23 mouse cellular contexts compared by ENCODE assay signal in genomic region chr2:27713378-27713777, GRCm38 (mm10). TPM values are rescaled to one million over a fixed set of nuclear protein-coding genes. Genes with fewer than 3 reads are reported as not detected.
A peak's percentile ranks its signal among the peaks of the same experiment; 100 is the strongest.
DNase-seq lines count a peak whose midpoint lies in the region; ATAC-seq and TF ChIP-seq lines count a peak whose summit lies in the region.
"Had no signal": no experiment of that assay in that cellular context is flagged by ENCODE, and none has a peak within 500 bp of the region (broad histone marks: within the 10 kb centered on the region; RNA-seq: fewer than 3 reads in every experiment).

No protein-coding gene starts in this region.

- no peak for TF ChIP-seq EP300 in liver, postnatal 0 days (IDR thresholded peaks at IDR 0.05; ENCODE audit: low read depth)

- 70% methylated on average over 3 of the region's 3 CpGs for WGBS in heart, embryonic 11.5 days (ENCODE audit: insufficient replicate concordance)
- 89% methylated on average over 3 of the region's 3 CpGs for WGBS in intestine, embryonic 15.5 days
- 82% methylated on average over 3 of the region's 3 CpGs for WGBS in intestine, embryonic 16.5 days
- 78% methylated on average over 3 of the region's 3 CpGs for WGBS in liver, embryonic 11.5 days
- 76% methylated on average over 3 of the region's 3 CpGs for WGBS in liver, postnatal 0 days (ENCODE audit: insufficient replicate concordance)

- peaks cover 83% of the 10 kb centered on the region for H3K4me1 ChIP-seq in heart, embryonic 11.5 days (ENCODE audit: control insufficient read depth, insufficient read depth, low read length)
- H3K4me1 ChIP-seq in intestine, embryonic 15.5 days (replicated peaks), result peaks cover 79% of the 10 kb centered on the region
- peaks cover 82% of the 10 kb centered on the region for H3K4me1 ChIP-seq in intestine, embryonic 16.5 days (ENCODE audit: control insufficient read depth, insufficient read depth, low read length)
- H3K4me1 ChIP-seq in liver, embryonic 11.5 days (replicated peaks; ENCODE audit: control insufficient read depth, insufficient read depth, low read length), result peaks cover 81% of the 10 kb centered on the region
- H3K4me1 ChIP-seq in liver, postnatal 0 days (ENCODE audit: insufficient read depth), result peaks cover 80% of the 10 kb centered on the region

- no peaks in the 10 kb centered on the region for H3K36me3 ChIP-seq in heart, embryonic 11.5 days (ENCODE audit: control insufficient read depth, insufficient read depth, low read length)
- H3K36me3 ChIP-seq in intestine, embryonic 15.5 days, result no peaks in the 10 kb centered on the region
- no peaks in the 10 kb centered on the region for H3K36me3 ChIP-seq in intestine, embryonic 16.5 days (ENCODE audit: control insufficient read depth, insufficient read depth, low read length)
- no peaks in the 10 kb centered on the region for H3K36me3 ChIP-seq in liver, embryonic 11.5 days (ENCODE audit: control insufficient read depth, insufficient read depth, low read length)
- H3K36me3 ChIP-seq in liver, postnatal 0 days (replicated peaks; ENCODE audit: insufficient read depth, low read length), result 0 out of 2 replicates have a peak, but pooled peaks cover under 1% of the 10 kb centered on the region
- H3K36me3 ChIP-seq: embryonic facial prominence, embryonic 13.5 days; forebrain, embryonic 12.5 days; limb, embryonic 15.5 days; stomach, embryonic 15.5 days had no signal

- no peak for ATAC-seq in heart, embryonic 11.5 days (replicated peaks; ENCODE audit: insufficient number of reproducible peaks, low FRiP score, low TSS enrichment)
- no peak for ATAC-seq in intestine, embryonic 15.5 days
- ATAC-seq in intestine, embryonic 16.5 days, result no peak
- ATAC-seq in liver, embryonic 11.5 days (replicated peaks; ENCODE audit: low FRiP score), result peak; percentile 61; the same call in 1 of the 2 replicates
- ATAC-seq in liver, postnatal 0 days, result no peak
- ATAC-seq: hindbrain, embryonic 16.5 days; Patski had no signal

- H3K27me3 ChIP-seq in heart, embryonic 11.5 days (ENCODE audit: control insufficient read depth, insufficient read depth, low read length), result no peaks in the 10 kb centered on the region
- no peaks in the 10 kb centered on the region for H3K27me3 ChIP-seq in intestine, embryonic 15.5 days (replicated peaks)
- H3K27me3 ChIP-seq in intestine, embryonic 16.5 days (replicated peaks; ENCODE audit: control insufficient read depth, insufficient read depth, low read length), result no peaks in the 10 kb centered on the region
- H3K27me3 ChIP-seq in liver, embryonic 11.5 days (replicated peaks; ENCODE audit: control insufficient read depth, insufficient read depth, low read length), result no peaks in the 10 kb centered on the region
- H3K27me3 ChIP-seq in liver, postnatal 0 days (ENCODE audit: insufficient read depth, low read length), result no peaks in the 10 kb centered on the region
- H3K27me3 ChIP-seq: embryonic facial prominence, embryonic 13.5 days; limb, embryonic 15.5 days; Patski; stomach, embryonic 15.5 days had no signal

- H3K4me3 ChIP-seq in heart, embryonic 11.5 days (ENCODE audit: low read depth, low read length), result no peak overlapping the region
- H3K4me3 ChIP-seq in intestine, embryonic 15.5 days (replicated peaks), result no peak overlapping the region
- H3K4me3 ChIP-seq in intestine, embryonic 16.5 days (ENCODE audit: low read length), result no peak overlapping the region
- H3K4me3 ChIP-seq in liver, embryonic 11.5 days (ENCODE audit: low read depth, low read length), result no peak overlapping the region
- H3K4me3 ChIP-seq in liver, postnatal 0 days (ENCODE audit: low read depth, low read length), result no peak overlapping the region
- no peak overlapping the region for H3K4me3 ChIP-seq in layer of hippocampus, adult 2 months
- H3K4me3 ChIP-seq: embryonic facial prominence, embryonic 13.5 days; erythroblast, embryonic 14.5 days; forebrain, embryonic 12.5 days; left cerebral cortex, adult 2 months; limb, embryonic 15.5 days; stomach, embryonic 15.5 days had no signal

- no peak overlapping the region for H3K27ac ChIP-seq in heart, embryonic 11.5 days (ENCODE audit: low read depth, low read length)
- no peak overlapping the region for H3K27ac ChIP-seq in intestine, embryonic 15.5 days
- H3K27ac ChIP-seq in intestine, embryonic 16.5 days (ENCODE audit: low read length), result no peak overlapping the region; the same call in 1 of the 2 replicates
- H3K27ac ChIP-seq in liver, embryonic 11.5 days (ENCODE audit: low read depth, low read length), result no peak overlapping the region
- H3K27ac ChIP-seq in liver, postnatal 0 days (ENCODE audit: low read depth), result peak overlapping the region; percentile 46
- H3K27ac ChIP-seq in layer of hippocampus, adult 2 months, result no peak overlapping the region
- H3K27ac ChIP-seq: embryonic facial prominence, embryonic 13.5 days; forebrain, embryonic 12.5 days; left cerebral cortex, adult 2 months; limb, embryonic 15.5 days; stomach, embryonic 15.5 days had no signal

- DNase-seq in heart, postnatal 4 days, result no peak
- DNase-seq in liver, embryonic 11.5 days (ENCODE audit: low spot score), result no peak
- no peak for DNase-seq in liver, postnatal 0 days
- DNase-seq in frontal cortex, postnatal 36 days (ENCODE audit: low spot score in 2 of 2), result no peak
- DNase-seq in layer of hippocampus, adult 2 months (ENCODE audit: low spot score in 2 of 2), result no peak
- DNase-seq: cerebellum, adult 2 months; cerebellum, postnatal 25 days; kidney, adult 18-20 months; kidney, postnatal 4 days; left cerebral cortex, postnatal 4 days; thymus, adult 2 months had no signal

- TF ChIP-seq CTCF in liver, postnatal 0 days (IDR thresholded peaks at IDR 0.05; ENCODE audit: low read depth), result no peak
- TF ChIP-seq CTCF in layer of hippocampus, adult 2 months (conservative IDR thresholded peaks at IDR 0.05), result no peak

- H3K9ac ChIP-seq in heart, embryonic 11.5 days (ENCODE audit: low read depth, low read length), result no peak overlapping the region
- H3K9ac ChIP-seq in intestine, embryonic 15.5 days, result no peak overlapping the region
- no peak overlapping the region for H3K9ac ChIP-seq in intestine, embryonic 16.5 days (ENCODE audit: low read depth, low read length)
- peak overlapping the region; percentile 38 for H3K9ac ChIP-seq in liver, embryonic 11.5 days (ENCODE audit: low read depth, low read length)
- no peak overlapping the region for H3K9ac ChIP-seq in liver, postnatal 0 days (replicated peaks)
- H3K9ac ChIP-seq: embryonic facial prominence, embryonic 13.5 days; forebrain, embryonic 12.5 days; limb, embryonic 15.5 days; stomach, embryonic 15.5 days had no signal

- no peaks in the 10 kb centered on the region for H3K9me3 ChIP-seq in heart, embryonic 11.5 days (replicated peaks; ENCODE audit: control insufficient read depth, low read length)
- no peaks in the 10 kb centered on the region for H3K9me3 ChIP-seq in intestine, embryonic 15.5 days
- no peaks in the 10 kb centered on the region for H3K9me3 ChIP-seq in intestine, embryonic 16.5 days (ENCODE audit: control insufficient read depth, low read length)
- H3K9me3 ChIP-seq in liver, embryonic 11.5 days (ENCODE audit: control insufficient read depth, low read length), result no peaks in the 10 kb centered on the region
- no peaks in the 10 kb centered on the region for H3K9me3 ChIP-seq in liver, postnatal 0 days (ENCODE audit: low read length)
- H3K9me3 ChIP-seq: embryonic facial prominence, embryonic 13.5 days; forebrain, embryonic 12.5 days; limb, embryonic 15.5 days; stomach, embryonic 15.5 days had no signal

- peak overlapping the region; percentile 12; the same call in 1 of the 2 replicates for H3K4me2 ChIP-seq in heart, embryonic 11.5 days
- 0 out of 2 replicates have a peak overlapping the region, but pooled peaks have one; percentile 19 for H3K4me2 ChIP-seq in intestine, embryonic 15.5 days (replicated peaks)
- H3K4me2 ChIP-seq in intestine, embryonic 16.5 days (ENCODE audit: low read depth, low read length), result no peak overlapping the region
- peak overlapping the region; percentile 46 for H3K4me2 ChIP-seq in liver, embryonic 11.5 days
- H3K4me2 ChIP-seq in liver, postnatal 0 days (ENCODE audit: low read depth, low read length), result no peak overlapping the region
- H3K4me2 ChIP-seq: embryonic facial prominence, embryonic 13.5 days; forebrain, embryonic 12.5 days; limb, embryonic 15.5 days; midbrain, embryonic 11.5 days; stomach, embryonic 15.5 days had no signal

RNA-seq across cellular contexts. Expression of gene Rxra, which starts 37.1 kb away (rescaled TPM):
- polyA plus RNA-seq in heart, embryonic 11.5 days (2014; fragmentation: Nextera tagmentation; extraction: Ambion mirVana), result 4.2 and 5.2 TPM in 2 replicates
- total RNA-seq in heart, postnatal 4 days (2021), result 10 to 100 TPM; 39.0 to 43.2 TPM
- 11.7 and 12.5 TPM in 2 replicates for polyA plus RNA-seq in intestine, embryonic 15.5 days (2015; fragmentation: Nextera tagmentation; extraction: Ambion mirVana)
- 9.9 and 11.4 TPM in 2 replicates for polyA plus RNA-seq in intestine, embryonic 16.5 days (2015; fragmentation: Nextera tagmentation; extraction: Ambion mirVana)
- polyA plus RNA-seq in liver, embryonic 11.5 days (2014; fragmentation: Nextera tagmentation; extraction: Ambion mirVana), result 5.2 and 5.5 TPM in 2 replicates
- polyA plus RNA-seq in liver, postnatal 0 days (2015; fragmentation: Nextera tagmentation; extraction: Ambion mirVana), result 13.3 and 13.9 TPM in 2 replicates
- 10 to 100 TPM; 26.9 to 29.5 TPM for total RNA-seq in layer of hippocampus, adult 2 months (2021)

Comparison
In these comparisons a context has a peak if more than half of its experiments do, and no peak if none do; other contexts are left out.
1. H3K4me2 ChIP-seq: peak in heart, embryonic 11.5 days (single experiment), intestine, embryonic 15.5 days (single experiment) and liver, embryonic 11.5 days (single experiment); none in intestine, embryonic 16.5 days (single experiment) and liver, postnatal 0 days (single experiment).